Mouse (Mus musculus) ovary, postnatal 14 days (tissue): Measurements from ENCODE around the gene A530064D06Rik.
"Not testable (repeated sequence)": the region's sequence is repeated elsewhere in the genome, so short reads cannot be mapped to it uniquely, and the experiment has no call there.

ENCODE experiments used
- DNase-seq: peaks from one replicate; pipeline ENCODE4 v3.0.0; 2022; ENCODE audit warnings: low spot score

Gene A530064D06Rik

GRCm38 (mm10) chr17:48167103-48167502 is at the start of gene A530064D06Rik:
Gene A530064D06Rik, minus strand, starts transcription at chr17:48167275.
- not testable (repeated sequence) for DNase-seq

DNA sequence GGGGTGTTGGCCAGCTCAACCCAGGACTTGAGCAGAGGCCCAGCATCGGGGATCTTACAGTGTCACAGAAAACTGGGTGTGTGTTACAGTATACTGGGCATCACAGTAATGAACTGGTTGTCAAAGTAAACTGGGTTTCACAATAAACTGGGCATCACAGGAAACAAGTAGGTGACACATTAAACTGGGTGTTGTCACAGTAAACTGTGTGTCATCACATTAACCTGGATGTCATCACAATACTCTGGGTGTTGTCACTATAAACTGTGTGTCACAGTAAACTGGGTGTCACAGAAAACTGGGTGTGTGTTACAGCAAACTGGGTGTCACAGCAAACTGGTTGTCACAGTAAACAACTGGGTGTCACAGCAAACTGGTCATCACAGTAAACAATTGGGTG is 48.4 kb upstream of the A530064D06Rik start:
- no peak for DNase-seq

DNA sequence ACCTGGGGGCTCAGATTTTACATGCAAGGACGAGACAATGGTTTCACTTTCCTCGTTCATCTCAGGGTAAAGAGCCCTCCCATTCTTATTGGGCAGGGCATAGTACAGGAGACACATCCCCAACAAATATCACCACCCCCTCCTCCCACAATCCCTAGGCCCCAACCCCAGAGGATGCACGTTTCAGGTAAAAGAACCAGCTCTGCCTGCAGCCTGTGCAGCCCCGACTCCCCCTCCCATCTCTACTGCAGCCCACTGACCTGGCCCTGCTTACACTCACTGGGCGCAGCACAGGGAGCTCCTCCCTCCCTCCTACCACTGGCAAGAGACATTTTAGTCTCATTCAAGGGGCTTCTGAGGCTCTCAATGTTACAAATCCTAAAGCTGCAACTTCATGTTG is 46.4 kb upstream of the A530064D06Rik start:
- DNase-seq = no peak

- DNase-seq = no peak
These were observed 45.5 kb upstream of the A530064D06Rik start for GRCm38 (mm10) chr17:48212596-48212995.

DNA sequence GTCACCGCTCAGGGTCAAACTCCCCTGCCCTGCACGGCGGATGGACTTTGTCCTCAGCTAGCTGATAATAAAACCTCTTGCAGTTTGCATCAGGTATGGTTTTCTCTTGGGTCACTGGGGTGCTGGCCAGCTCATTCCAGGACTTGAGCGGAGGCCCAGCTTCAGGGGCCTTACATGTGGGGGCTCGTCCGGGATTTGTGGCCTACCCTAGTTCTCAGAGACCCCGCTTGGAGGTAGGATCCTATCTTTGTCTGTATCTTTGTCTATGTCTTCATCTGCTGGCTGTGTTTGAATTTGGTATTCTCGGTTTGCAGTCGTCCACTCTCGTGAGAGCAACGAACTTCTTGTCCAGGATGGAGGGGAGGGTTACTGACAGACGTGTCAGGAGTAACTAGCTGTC is 36.0 kb upstream of the A530064D06Rik start:
- no peak for DNase-seq

GRCm38 (mm10) chr17:48192366-48192765 is 25.3 kb upstream of the A530064D06Rik start:
- DNase-seq = no peak

- DNase-seq = no peak
These were observed 18.2 kb upstream of the A530064D06Rik start for GRCm38 (mm10) chr17:48185252-48185651.

DNA sequence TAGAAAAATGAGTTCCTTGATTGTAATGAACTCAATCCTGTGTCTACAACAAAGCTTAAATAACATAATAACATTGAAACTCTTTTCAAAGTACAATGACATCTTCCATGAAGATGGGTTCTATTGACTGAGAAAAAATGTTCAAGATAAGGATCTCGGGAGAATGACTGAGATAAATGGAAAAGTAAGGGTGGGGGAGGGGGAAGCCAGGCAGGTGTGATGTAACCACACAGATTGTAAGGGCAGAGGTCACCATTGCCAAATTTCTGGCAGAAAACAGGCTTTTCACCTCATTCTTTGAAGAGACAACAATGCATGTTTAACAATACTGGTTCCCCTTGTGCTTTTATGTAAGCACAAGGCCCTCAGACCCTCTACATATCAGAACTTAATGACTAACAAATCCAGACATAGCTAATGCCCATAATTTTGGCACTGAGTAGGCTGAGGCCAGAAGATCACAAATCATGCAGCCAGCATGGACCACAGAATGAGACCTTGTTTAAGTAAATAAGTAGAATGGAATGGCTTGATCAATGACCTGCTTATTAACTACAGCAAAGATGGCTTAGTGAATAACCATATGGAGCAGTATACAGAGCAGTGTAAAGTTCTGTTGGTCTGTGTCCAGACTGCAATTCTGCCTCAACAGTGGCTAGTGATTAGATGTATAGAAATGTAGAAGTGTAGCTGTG is 9.5 kb downstream of the A530064D06Rik start:
- no peak for DNase-seq

GRCm38 (mm10) chr17:48146120-48146519 is 21.0 kb downstream of the A530064D06Rik start, which contains the start of gene 9830107B12Rik:
Gene 9830107B12Rik, minus strand, starts transcription at chr17:48146268.
- no peak for DNase-seq

GRCm38 (mm10) chr17:48132810-48133209 is 34.3 kb downstream of the A530064D06Rik start:
- no peak for DNase-seq

- DNase-seq = no peak
These were observed 46.6 kb downstream of the A530064D06Rik start for GRCm38 (mm10) chr17:48120456-48120855.

- peak; percentile 80 for DNase-seq
These were observed 47.4 kb downstream of the A530064D06Rik start for GRCm38 (mm10) chr17:48119656-48120055.

DNA sequence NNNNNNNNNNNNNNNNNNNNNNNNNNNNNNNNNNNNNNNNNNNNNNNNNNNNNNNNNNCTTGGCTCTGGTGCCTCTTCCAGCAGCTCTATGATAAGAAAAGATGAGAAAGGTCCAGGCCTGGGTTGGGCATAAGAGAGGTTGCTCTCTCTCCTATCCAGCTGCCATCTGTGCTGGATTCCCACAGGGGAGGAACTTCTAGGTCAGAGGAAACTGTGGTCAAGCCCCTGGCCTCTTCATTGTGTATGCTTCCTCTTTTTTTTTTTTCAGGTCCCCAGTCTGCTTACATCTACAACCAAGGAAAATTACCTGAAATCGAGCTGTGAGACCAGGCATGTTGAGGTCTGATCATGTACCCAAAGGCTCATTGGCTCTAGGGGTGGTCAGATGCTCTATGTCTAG is 48.5 kb downstream of the A530064D06Rik start:
- no peak for DNase-seq

DNA sequence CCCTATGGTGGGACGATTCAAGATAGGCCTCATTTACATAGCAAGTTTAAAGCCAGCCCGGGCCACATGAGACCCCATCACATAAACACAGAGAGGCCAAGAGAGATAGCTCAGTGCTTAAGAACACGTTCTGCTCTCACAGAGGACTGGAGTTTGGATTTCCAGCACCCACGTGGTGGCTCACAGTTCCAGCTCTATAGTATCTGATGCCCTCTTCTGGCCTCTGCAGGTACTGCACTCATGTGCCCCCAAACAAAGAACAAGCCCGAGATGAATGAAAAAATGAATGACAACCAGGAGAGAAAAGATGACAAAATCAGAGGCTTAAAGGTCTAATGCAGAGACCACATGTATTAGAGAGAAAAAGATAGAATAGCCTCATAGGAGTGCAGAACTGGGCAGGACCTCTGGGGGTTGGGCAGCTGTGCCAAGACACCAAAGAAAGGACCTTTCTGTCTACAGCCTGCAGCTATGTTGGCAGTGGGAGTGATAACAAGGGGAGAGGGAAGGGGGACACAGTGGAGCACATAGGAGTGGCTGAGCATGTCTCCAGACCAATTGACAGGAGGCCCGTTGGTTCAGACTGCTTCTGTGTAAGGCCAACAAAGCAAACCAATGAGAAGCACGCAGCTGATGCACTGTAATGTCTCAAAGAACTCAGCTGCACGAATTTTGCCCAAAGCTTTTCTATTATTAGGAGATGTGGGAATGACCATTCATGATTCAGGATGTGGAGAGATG is 56.4 kb downstream of the A530064D06Rik start:
- DNase-seq = no peak

DNA sequence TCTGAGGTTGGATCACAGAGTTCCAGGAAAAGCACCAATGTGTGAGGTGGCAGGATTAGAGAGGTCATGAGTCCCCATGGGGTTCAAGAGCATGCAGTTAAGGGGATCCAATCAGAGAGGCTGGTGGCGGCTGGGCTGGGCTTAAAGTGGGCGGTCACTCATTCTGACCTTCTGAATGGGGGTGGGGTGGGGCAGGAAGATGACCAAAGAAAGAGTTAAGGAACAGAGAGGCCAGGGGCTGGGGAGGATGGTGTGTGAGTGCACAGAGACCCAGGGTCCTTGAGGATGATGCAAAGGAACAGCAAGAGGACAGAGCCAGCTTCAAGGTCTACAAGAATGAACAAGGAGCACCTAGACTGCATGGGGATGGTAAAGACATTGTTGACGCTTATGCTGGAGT is 58.6 kb downstream of the A530064D06Rik start:
- no peak for DNase-seq

DNA sequence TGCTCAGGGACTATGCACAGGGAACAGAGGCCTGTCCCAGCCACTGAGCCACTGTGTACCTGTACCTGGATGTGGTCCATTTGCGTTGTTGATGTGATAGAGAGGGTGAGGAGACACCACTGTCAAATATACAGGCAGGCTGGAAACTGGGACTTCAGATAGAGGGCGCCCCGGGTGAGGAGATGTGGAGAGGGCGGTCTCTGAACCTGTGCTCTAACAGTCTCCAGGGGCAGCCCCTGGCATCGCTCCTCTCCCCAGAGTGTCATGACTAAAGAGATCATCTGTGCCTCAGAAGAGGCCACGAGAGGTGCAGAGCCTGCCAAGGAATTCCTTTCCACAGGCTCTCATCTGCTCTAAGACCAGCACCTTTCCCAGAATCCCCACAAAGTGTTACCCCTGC is 59.2 kb downstream of the A530064D06Rik start:
- DNase-seq = no peak

- DNase-seq = no peak
These were observed 59.7 kb downstream of the A530064D06Rik start for GRCm38 (mm10) chr17:48107333-48107732.

- DNase-seq = peak; percentile 81
These were observed 66.3 kb downstream of the A530064D06Rik start for GRCm38 (mm10) chr17:48100441-48101417.

DNA sequence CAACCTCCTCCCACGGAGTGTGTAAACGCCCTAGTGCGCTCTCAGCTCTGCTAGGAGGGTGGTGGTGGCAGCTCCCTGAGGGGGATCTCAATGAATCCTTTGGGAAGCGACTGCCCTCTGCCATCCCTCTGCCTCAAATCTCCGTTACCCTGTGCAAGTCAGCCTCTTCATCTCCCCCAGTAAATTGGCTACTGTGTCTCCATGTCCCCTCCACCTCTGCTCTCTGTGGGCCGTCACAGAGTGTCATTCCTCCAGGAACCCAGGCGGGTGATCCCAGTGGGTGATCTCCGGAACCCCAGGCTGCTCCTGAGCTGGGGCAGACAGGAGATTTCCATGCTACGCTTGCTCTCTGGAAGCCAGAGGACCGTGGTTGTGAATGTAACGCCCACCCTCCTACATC is 67.8 kb downstream of the A530064D06Rik start:
- DNase-seq = no peak
